Mouse (Mus musculus) gonadal fat pad, adult 2 months (tissue): ENCODE measurements around the gene Ppp6r3. TPM values are rescaled to one million over a fixed set of nuclear protein-coding genes. Genes with fewer than 3 reads are reported as not detected.

Experiments
- DNase-seq: peaks from one replicate; pipeline ENCODE4 v3.0.0-alpha.2; 2012; ENCODE audit warnings: low read depth
- polyA plus RNA-seq: library from polyadenylated mRNA; depleted of rRNA; stranded (reverse); fragments of >200 nt; gene quantifications from 2 replicates; pipeline ENCODE4 v1.2.3, GENCODE M21; 2012; rRNA removed

Gene Ppp6r3
- polyA plus RNA-seq, 1 experiment, result 43.7 TPM

DNA sequence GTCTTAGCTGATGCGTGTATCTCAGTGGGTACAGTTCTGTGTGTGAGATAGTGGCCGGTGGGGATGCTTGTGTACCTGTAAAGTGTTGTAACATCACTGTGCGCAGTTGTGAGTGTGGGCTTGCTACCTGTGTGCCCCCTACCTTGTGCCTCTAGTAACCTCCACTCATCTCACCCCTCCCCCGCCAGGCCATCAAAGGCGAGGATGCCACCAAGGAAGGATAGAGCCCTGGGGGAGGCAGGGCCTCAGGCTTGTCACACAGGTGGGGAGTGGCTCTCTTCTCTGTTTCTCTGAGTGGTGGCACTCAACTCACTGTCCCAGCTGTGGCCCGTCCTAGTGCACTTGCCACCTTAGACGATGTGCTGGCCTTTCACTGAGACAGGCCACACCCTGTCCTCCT, 144.5 kb downstream of the Ppp6r3 start:
- no peak for DNase-seq

DNA sequence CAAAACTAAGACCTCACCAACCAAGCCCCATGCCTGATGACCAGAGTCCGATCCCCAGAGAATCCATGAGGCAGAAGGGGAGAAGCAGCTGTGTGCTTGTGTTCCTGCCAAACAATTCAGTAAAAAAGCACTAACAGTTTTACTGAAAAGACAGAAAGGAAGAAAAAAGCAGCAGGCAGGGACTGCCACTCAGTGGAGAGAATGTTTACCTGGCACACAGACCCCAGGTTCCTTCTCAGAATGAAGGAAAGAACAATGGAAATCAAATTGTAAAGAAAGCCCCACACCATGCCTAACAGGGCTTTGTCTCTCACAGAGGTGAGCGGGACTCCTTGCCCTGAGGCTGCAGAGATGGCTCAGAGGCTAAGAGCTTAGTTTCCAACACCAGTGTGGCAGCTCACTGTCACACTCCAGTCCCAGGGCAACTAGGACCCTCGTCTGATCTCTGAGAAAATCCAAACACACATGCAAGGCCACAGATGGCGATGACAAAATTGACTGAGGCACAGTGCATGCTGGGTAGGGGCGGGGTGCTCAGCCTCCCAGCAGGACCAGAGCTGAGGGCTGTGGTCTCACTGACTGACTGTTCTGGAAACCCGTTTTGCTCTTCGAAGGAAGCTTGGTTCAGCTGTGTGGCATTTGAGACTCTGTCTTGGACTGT, 146.3 kb downstream of the Ppp6r3 start:
- no peak for DNase-seq

DNA sequence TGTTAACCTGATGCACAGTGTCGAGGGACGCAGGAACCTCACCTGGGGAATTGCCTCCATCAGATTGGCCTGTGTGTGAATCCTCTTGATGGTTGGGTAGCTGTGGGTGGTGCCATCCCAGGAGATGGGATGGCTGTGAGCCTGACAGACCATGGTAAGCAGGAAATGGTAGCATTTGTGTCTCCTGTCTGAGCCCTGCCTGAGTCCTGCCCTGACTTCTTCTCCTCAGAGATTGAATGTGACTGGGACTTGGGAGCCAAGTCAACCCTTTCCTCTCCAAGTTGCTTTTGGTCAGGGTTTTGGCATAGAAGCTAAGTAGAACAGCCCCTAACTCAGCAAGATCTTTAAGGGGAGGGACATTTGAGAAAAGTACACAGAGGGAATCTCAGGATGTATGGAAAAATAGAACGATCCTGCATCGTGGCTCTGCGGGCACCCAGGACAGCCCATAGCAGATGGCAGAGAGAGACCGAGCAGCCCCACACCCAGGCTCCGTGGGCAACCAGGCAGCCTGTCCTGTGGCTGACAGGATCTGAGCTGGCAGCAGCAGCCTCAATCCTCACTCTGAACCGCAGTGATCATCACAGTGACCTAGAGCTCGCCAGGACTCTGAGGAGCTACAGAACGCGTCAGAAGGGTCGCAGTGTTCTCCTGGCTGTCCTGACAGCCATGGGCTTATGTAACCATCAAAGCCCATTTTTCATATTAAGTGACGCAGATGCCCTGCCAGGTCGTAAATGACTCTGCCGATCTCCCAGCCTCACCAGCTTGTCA, 147.3 kb downstream of the Ppp6r3 start:
- DNase-seq, result no peak

DNA sequence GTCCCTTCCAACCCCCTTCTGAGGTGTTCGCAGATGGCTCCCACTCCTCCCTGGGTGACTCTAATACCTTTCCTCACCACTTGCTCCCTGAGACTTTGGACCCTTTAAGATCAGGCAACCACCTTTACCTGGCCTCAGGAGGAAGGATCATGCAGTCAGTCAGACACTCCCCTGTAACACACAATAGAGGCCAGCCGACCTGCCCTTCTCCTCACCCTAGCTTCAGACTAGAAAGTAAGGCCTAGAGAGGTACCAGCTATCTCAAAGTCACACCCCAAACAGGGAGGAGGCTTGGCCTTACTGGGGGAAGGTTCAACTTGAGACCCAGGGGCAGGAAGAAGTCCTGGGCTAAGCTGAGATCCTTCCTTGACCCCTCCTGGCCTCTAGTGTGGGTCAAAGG, 151.3 kb downstream of the Ppp6r3 start:
- DNase-seq, result no peak

DNA sequence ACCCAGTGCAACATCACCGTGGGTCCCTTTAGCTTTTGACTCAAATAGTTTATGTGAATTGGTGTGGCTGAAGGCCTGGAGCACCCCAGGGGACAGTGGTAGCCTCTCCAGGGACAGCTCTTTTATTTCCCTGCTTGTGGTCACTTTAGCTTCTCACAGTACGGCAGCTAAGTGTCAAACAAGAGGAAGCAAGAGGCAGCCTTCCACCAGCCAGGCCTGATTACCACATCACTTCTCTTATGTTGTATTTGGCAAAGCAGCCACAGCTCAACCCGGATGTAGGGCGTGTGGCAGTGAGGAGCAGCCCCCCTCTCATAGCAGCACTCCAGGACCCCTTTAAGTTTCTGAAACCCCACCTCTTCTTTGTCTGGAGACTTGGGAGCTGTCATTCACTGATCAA, 152.6 kb downstream of the Ppp6r3 start:
- no peak for DNase-seq

DNA sequence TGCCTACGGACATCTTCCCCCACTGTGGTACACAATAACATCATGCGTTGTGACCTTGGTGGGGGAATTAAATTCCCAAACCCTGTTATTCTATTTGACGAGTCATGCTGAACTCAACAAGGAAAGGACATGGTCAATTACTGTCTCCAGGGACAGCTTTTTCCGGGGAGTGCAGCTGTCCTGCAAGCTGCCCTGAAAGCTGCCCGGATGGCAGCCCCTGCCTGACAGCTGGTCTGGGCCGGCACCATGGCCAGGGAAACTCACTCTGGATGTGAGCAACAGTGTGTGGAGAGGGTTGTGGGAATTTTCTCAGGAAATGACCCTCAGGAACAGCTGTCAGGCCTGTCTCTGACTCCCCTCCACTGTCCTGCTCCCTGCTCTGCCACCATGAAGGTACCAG, 153.1 kb downstream of the Ppp6r3 start:
- DNase-seq, result no peak

DNA sequence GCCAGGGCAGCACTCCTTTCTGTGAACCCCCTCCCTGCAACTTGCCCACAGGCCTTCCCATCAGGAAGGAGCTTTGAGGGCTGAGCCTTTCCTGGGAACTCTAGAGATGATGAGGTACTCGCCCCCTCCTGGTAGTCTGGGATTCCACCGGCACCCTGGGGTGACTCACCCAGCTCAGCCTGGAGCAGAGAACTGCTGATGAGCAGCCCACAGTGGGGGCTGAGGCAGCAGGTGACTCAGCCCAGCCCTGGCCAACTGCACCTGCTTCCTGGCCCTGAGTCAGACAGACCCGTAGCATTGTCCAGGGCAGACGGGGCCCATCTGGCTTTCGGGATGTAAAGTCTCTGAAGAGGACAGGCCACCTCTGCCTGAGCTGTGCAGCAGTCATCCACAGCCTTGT, 156.3 kb downstream of the Ppp6r3 start:
- no peak for DNase-seq

DNA sequence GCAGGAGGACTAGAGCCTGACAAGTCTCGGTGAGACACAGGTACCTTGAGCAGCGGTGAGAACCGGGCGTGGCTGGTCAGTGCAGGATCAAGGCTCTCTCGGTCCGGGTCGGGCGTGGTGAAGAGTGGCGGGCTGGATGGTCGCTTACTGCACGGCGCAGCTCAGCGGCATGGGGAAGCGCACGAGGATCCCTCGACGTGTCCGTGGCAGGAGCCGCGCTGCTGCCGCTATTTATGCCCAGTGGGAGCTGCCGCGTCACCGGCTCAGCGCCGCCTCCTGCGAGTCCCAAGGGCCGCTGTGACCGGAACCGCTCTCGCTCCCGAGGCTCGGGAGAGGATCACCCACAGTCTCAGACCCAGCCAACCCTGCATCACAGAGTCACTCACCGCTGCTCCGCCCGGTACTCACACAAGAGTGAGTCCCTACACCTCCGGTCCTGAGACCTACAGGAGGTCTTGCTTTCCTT, 161.2 kb downstream of the Ppp6r3 start, which contains the start of gene Gal:
Gal (minus strand) TSS at position 277 of the 466 bp plus-strand sequence.
- DNase-seq, result no peak

DNA sequence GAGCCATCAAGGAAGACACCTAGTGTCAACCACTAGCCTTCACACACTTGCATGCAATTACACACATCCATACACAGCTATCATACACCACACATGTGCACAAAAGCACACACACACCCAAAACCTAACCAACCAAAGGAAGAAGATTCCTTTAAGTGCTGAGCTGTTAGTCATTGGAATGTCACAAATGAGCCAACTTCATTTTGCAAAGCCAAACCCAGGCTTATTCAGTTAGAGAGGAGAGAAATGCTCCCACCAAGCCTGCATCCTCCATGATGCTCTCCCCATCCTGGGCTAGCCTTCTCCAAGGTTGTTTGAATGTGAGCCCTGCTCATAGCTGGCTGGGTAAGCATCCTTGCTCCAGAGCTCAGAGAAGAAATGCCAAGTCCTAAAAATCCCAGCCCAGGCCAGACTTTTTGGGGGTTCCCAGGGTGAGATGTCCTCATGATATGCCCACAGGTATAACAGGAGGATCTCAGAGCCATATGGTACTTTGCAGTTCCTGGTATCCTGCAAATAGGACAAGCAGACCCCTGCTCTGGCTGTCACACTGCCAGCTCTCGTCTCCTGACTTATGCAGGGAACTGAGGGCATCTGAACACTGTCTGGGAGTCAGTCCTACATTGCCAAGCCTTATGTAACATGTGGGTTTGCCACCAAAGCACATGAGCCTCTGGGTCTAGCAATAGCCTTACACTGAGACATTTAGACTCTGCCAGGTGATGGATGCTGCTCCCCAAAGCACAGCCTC, 169.8 kb downstream of the Ppp6r3 start:
- DNase-seq, result no peak

Other genes with a start within 250 kb of the Ppp6r3 start
- gene Tesmin, start 186.9 kb downstream of the Ppp6r3 start, polyA plus RNA-seq, result 0.30 and 0.75 TPM in 2 replicates
- gene Gal, start 161.2 kb downstream of the Ppp6r3 start, polyA plus RNA-seq, result 0.30 and 0.65 TPM in 2 replicates
- gene Lrp5, start 110.8 kb upstream of the Ppp6r3 start, polyA plus RNA-seq, result 44.1 and 65.8 TPM in 2 replicates
- gene 1810055G02Rik, start 132.5 kb upstream of the Ppp6r3 start, polyA plus RNA-seq, result 48.9 and 69.4 TPM in 2 replicates
- 14.9 and 21.8 TPM in 2 replicates for gene Kmt5b, start 191.7 kb upstream of the Ppp6r3 start, polyA plus RNA-seq